Mouse (Mus musculus) neural tube, postnatal 0 days (tissue): ENCODE results near the gene Fzr1. TPM values are rescaled to one million over a fixed set of nuclear protein-coding genes. Genes with fewer than 3 reads are reported as not detected.

Source experiments
- microRNA-seq: library from miRNA; unstranded; fragments of <30 nt; microRNA quantifications from one replicate; pipeline ENCODE4, GENCODE M21; 2016
- polyA plus RNA-seq: library from polyadenylated mRNA; unstranded; fragments of >200 nt; fragmentation: Nextera tagmentation; extraction: Ambion mirVana; gene quantifications from 2 replicates; pipeline ENCODE4 v1.2.1, GENCODE M21; 2015

The Fzr1 gene
- 137 and 142 TPM in 2 replicates for polyA plus RNA-seq

DNA sequence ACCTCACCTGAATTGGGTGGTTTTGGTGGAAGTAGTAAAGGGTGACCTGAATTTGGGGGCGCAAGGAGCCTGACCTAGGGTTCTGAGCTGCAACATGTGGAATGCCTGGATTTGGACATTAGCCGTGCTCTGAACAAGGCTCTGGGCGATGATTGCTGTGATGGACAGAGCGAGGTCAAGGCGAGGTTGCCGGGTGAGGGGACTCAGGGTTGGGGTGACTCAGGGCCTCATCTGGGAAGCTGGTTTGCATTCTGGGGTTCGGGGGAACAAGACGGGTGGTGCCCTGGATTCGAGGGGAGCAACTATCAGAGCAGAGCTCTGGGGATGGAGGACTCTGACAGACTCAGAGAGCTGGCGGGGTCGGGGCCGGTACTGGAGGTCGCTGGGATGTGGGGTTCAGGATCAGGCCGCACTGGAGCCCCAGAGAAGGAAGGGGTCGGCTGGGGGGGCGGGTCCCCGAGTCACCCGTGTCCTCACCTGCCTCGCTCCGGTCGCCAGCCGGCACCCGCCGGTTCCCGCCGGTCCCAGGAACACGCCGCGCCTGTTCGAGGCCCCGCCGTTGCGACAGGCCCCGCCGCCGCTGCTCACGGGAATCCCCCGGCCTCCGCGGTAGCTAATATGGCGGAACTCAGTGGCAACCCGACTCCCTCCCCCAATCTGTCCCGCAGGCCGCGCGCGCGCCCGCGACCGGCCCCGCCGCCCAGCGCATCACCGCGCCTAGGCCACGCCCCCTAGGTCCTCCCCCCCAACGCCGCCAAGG, at the start of gene Fzr1:
Fzr1 (minus strand) TSS at position 724 of the 760 bp plus-strand sequence.

DNA sequence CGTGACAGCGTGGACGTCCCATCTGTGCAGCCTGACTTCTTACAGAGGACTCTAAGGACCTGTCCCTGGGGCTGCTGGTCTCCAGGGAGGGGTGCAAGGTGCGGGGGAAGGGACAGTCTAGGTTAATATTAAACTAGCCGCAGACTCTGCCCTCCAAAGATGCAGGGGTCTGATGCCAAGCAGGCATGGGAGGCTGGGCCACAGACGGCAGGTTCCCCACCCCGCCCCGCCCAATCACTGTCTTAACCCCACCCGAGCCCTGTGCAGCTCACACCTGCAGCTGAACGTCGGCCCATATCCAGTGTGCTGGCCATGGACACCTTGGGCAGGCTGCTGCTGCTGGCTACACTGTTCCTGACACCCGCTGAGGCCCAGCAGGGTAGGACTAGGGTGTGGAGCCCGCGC, 14.5 kb upstream of the Fzr1 start, which contains the start of gene Smim24:
Smim24 (plus strand) TSS at position 271 of the 405 bp plus-strand sequence.

DNA sequence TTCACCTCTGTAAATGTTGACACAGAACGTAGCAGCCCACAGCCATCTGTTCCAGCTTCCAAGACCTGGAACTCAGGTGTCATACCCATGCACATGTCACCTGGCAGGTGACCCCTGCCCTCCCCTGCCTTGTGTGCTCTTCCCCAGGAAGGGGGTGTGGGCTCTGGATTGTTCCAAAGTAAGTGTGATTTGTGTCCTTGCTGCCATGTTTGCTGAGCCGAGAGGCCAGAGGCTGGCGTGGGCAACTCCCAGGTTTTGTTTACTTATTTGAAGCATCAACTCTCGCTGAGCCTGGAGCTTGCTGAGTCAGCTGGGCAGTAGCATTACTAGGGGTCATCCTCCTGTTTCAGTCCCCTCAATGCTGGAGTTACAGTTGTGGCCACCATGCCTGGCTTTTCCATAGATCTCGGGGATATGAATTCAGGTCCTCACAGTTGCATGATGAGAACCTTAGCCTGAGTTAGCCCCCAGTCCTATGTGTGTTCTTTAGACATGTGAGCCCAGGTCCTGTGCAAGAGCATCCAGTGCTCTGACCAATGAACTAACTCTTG, 10.3 kb upstream of the Fzr1 start, which contains the start of gene Gm48552:
Gm48552 (plus strand) TSS at position 501 of the 551 bp plus-strand sequence.

DNA sequence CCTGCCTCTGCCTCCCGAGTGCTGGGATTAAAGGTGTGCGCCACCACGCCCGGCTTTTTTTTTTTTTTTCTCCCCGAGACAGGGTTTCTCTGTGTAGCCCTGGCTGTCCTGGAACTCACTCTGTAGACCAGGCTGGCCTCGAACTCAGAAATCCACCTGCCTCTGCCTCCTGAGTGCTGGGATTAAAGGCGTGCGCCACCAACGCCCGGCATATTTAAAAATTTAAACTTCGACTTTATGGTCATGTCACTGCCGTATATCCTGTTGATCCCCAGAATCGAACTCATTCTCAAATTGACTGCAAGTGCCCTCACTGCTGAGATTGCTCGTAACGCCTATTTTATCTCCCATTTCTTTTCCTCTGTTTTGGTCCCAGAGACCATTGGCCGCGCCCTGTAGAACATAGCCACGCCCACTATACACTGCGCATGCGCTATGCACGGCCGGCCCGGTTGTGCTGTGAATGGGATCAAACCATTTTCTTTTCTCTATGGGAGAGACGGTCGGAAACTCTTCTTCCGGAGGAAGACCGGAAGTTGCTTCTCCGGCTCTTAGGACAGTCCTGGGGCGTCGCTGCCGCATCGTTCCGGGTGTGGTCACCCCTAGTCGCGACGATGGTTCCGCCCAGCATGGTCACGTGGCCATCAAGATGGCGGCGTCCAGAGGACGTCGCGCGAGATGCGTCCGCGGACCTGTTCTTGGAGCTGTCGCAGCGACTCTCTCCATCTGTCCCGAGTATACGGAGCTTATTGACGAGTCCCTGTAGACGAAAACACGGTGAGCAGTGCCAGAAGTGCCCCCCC, 5.7 kb upstream of the Fzr1 start, which contains the start of the genes Dohh and Gm48551:
Dohh (plus strand) TSS at position 627 of the 803 bp plus-strand sequence.
Gm48551 (plus strand) TSS at position 665 of the 803 bp plus-strand sequence.

DNA sequence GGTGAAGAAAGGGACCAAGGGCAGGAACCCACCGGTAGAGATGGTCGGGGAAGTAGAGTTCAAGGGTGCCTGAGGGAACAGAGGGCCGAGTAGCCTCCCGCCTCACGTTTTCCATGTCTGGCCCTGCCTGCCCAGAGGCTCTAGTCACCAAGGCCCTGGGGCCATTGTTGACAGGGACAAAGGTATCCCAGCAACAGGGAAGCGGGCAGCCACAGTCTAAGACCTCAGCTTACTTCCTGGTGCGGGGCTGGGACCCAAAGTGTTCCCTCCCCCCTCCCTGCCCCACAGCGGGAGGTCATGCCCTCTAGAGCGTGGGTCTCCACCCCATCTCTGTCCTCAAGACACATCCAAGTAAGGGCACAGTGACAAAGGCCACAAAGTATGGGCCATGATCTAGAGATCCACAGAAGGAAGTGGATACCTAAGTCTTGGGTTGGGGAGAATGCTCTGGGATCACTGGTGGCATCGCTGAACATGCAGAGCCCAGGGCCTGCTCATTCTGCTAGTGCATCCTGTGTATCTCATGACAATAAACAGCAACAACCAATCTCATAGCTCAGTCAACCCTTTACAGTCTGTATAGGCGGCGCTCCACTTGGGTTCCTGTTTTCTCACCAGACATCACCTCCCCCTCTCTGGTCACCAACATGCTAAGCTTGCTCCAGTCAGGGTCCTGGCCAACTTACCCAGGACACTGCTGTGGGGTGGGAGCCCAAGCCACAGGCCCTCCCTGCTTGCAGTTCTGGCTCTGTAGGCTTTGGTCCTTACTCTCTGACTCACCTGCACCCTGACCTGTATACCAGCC, 12.4 kb downstream of the Fzr1 start, which contains the start of gene 4930404N11Rik:
4930404N11Rik (minus strand) TSS at position 145 of the 805 bp plus-strand sequence.

DNA sequence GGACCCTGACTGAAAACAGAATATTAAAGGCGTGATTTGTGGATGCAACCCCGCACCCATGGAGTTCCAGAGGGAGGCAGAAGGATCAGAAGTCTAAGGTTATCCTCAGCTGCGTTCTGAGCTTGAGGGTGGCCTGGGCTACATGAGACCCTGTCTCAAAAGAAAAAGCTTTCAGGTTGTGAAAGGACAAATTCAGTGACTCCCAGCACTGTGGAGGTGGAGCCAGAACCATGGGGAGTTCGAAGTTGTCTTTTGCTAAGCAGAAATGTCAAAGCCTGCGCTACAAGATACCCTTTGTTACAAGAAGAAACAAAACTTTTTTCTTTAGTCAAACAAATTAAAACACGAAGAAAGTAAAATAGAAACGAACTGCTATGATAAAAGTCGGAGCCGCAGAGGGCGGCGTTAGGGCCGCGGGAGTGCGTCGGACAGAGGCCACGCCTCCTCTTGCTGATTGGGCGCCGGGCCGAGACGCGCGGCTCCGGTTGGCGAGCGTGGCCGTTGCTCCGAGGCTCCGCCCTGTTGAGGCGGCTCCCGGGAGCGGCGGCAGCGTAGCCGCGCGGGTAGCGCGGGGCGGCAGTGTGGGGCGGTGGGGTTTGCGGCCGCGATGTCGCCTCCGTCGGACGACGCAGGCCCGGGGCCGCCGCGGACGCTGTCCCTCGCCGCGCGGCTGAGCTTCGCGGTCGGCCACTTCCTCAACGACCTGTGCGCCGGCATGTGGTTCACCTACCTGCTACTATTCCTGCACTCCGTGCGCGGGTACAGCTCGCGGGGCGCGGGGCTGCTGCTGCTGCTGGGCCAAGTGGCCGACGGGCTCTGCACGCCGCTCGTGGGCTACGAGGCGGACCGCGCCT, 21.1 kb downstream of the Fzr1 start, which contains the start of gene Mfsd12:
Mfsd12 (plus strand) TSS at position 501 of the 854 bp plus-strand sequence.

DNA sequence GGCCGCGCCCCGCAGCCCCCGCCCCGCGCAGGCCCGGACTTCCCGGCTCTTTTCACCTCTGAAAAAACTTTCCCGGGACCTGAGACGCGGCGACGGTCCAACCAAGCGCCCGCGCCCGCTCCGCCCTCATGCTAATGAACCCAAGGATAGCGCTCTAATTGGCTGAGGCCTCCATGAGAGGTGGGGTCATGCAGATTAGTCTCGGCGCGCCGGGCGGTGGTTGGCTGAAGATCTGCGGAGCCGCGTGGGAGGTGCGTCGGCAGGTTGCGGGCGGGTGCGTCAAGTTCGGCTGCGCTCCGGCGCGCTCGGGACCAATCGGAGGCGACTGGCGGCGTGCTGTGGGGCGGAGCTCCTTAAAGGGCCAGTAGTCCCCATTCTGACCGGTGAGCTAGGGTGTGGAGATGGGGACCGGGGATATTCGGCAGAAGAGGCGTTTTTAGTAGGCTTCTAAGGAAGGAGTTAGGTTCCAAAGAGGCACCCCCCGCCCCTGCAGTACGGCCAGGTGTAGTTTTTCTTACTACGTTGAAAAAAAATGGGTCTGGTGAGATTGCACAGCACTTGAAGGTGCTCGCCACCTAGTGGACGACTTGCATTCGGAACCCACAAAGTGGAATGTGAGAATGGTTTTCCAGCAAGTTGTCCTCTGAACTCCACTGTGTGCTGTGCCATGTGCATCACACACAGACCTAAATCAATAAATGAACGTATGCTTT, 27.8 kb downstream of the Fzr1 start, which contains the start of gene Hmg20b:
Hmg20b (minus strand) TSS at position 130 of the 713 bp plus-strand sequence.

DNA sequence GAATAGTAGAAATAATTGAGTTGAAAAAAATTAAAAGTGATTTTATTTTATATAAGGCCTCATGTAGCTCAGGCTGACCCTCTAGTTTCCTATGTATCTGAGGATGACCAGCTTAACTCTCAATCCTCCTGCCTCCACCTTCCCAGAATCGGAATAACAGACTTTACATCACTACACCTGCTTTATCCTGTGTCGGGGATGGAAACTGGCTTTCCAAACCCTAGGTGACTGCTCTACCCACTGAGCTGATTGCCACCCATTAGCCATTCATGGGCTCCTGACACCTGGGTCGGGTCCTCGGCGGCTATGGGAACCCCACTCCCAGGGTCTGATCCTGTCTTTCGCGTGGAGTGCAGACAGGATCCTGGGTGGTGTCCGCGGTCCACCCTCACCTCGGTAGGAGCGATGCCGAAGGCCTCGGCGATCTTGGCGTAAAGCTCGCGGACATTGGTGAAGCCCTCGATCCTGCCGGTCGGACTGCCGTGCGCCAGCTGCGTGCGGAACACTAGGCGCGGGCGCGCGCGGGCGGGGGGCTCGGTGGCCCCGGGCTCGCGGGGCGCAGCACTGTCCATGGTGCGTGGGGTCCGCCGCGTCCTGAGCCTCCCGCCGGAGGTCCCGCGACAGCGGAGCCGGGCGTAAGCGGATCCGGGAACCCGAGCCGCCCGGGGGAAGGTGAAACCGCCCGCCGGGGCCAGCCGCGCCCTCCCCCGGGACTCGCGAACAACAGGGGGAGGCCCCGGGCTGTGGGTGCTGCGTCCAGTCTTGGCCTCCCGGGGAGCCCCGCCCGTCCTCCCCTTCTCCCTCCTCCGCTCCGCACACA, 35.4 kb downstream of the Fzr1 start, which contains the start of gene Gipc3:
Gipc3 (minus strand) TSS at position 581 of the 820 bp plus-strand sequence.

DNA sequence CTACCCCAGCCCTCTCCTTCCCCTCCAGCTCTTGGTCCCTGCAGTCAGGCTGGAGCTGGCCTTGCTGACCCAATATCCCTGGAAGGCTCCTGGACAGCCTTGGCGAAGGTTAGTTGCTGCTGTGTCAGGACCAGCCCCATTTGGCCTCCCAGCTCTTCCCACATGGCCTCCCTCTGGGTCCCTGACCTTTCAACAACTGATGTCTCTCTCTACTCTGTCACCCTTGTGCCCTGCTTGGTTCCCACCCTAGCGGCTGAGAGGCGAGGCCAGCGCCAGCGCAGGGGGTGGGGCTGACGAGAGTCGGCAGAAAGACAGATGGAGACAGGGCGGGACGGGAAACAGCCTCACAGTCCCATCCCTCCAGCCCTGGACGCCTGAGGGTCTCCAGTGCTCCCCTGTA, 49.9 kb downstream of the Fzr1 start, which contains the start of gene Tbxa2r:
Tbxa2r (plus strand) TSS at position 346 of the 400 bp plus-strand sequence.

DNA sequence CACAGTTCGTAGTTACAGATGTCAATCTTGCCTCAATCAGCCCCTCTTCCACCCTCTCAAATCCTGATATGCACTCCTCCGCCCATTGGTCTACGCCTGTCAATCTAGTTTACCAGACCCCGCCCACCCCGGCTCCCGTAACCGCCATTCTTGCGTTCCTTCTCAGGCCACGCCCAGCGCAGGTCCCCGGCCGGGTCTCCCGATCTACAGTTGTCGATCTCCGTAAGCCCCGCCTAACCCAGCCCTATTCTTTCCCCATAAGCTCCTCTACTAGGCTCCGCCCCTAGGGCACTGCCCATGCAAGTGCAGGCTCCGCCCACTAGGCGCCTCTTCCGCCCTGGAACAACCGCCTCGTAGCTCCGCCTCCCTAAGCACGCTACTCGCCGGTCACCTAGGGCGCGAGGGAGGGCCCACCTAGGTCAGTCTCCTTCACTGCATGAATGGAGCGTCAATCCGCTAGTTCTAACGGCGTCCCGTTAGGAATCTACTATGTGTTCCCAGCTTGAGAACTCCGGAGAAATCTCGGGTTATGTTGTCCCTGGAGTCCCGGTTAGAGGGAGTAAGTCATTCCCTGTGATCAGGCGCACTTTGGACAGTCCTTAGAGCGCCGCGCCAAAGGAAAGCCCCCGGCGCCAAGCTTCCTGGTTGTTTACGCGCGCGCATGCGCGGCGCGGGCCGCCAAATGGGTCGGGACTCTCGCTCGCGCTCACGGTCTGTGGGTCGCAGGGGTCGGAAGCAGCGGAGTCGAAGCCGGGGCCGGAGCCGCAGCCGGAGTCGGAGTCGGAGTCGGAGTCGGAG, 57.6 kb downstream of the Fzr1 start, which contains the start of gene Cactin:
Cactin (plus strand) TSS at position 554 of the 798 bp plus-strand sequence.

Small RNAs within 50 kb of the gene (microRNA-seq; reads per million reads assigned to microRNA genes)
- gene Mir1191b, result 1.7 reads per million
- gene Mir6913, result not detected

Other genes with a start within 250 kb of the Fzr1 start
- 19.7 and 21.3 TPM in 2 replicates for gene Zbtb7a, start 243.3 kb downstream of the Fzr1 start, polyA plus RNA-seq
- gene Pias4, start 210.6 kb downstream of the Fzr1 start, polyA plus RNA-seq, result 34.5 and 40.4 TPM in 2 replicates
- 404 and 449 TPM in 2 replicates for gene Eef2, start 201.9 kb downstream of the Fzr1 start, polyA plus RNA-seq
- 68.4 and 78.4 TPM in 2 replicates for gene Dapk3, start 195.5 kb downstream of the Fzr1 start, polyA plus RNA-seq
- not detected in 2 replicates for gene 4930442H23Rik, start 194.7 kb downstream of the Fzr1 start, polyA plus RNA-seq
- gene Nmrk2, start 176.5 kb downstream of the Fzr1 start, polyA plus RNA-seq, result 0.11 and 0.13 TPM in 2 replicates
- gene Atcay, start 147.7 kb downstream of the Fzr1 start, polyA plus RNA-seq, result 62.1 and 75.8 TPM in 2 replicates
- gene Zfr2, start 145.4 kb downstream of the Fzr1 start, polyA plus RNA-seq, result 24.6 and 28.6 TPM in 2 replicates
- 69.6 and 88.6 TPM in 2 replicates for gene Matk, start 125.6 kb downstream of the Fzr1 start, polyA plus RNA-seq
- gene Mrpl54, start 111.6 kb downstream of the Fzr1 start, polyA plus RNA-seq, result 168 and 176 TPM in 2 replicates
- 32.0 and 34.0 TPM in 2 replicates for gene Apba3, start 111.6 kb downstream of the Fzr1 start, polyA plus RNA-seq
- 1.5 and 2.4 TPM in 2 replicates for gene Tjp3, start 86.9 kb downstream of the Fzr1 start, polyA plus RNA-seq
- 101 and 122 TPM in 2 replicates for gene Pip5k1c, start 85.6 kb downstream of the Fzr1 start, polyA plus RNA-seq
- gene Cactin, start 57.4 kb downstream of the Fzr1 start, polyA plus RNA-seq, result 18.8 and 20.8 TPM in 2 replicates
- 5.2 and 5.5 TPM in 2 replicates for gene Tbxa2r, start 49.8 kb downstream of the Fzr1 start, polyA plus RNA-seq
- 0.06 TPM in 1 of 2 replicates, not detected in the other for gene Gipc3, start 35.2 kb downstream of the Fzr1 start, polyA plus RNA-seq
- gene Hmg20b, start 28.0 kb downstream of the Fzr1 start, polyA plus RNA-seq, result 31.7 and 34.0 TPM in 2 replicates
- 19.8 and 21.9 TPM in 2 replicates for gene Mfsd12, start 21.0 kb downstream of the Fzr1 start, polyA plus RNA-seq
- gene 4930404N11Rik, start 12.7 kb downstream of the Fzr1 start, polyA plus RNA-seq, result 0.60 and 0.76 TPM in 2 replicates
- 115 and 127 TPM in 2 replicates for gene Dohh, start 5.9 kb upstream of the Fzr1 start, polyA plus RNA-seq
- gene Gm48551, start 6.0 kb upstream of the Fzr1 start, polyA plus RNA-seq, result 6.0 and 6.2 TPM in 2 replicates
- 2.0 and 3.0 TPM in 2 replicates for gene Gm48552, start 10.5 kb upstream of the Fzr1 start, polyA plus RNA-seq
- 1.8 and 2.3 TPM in 2 replicates for gene Smim24, start 14.5 kb upstream of the Fzr1 start, polyA plus RNA-seq
- 51.8 and 53.5 TPM in 2 replicates for gene Nfic, start 77.1 kb upstream of the Fzr1 start, polyA plus RNA-seq
- gene Celf5, start 104.2 kb upstream of the Fzr1 start, polyA plus RNA-seq, result 40.7 and 46.8 TPM in 2 replicates
- gene Ncln, start 117.9 kb upstream of the Fzr1 start, polyA plus RNA-seq, result 59.5 and 68.2 TPM in 2 replicates
- gene S1pr4, start 121.6 kb upstream of the Fzr1 start, polyA plus RNA-seq, result 0.68 and 0.72 TPM in 2 replicates
- 1.8 and 1.9 TPM in 2 replicates for gene Gna15, start 145.7 kb upstream of the Fzr1 start, polyA plus RNA-seq
- 103 and 114 TPM in 2 replicates for gene Gna11, start 166.7 kb upstream of the Fzr1 start, polyA plus RNA-seq
- 842 and 942 TPM in 2 replicates for gene Aes, start 181.0 kb upstream of the Fzr1 start, polyA plus RNA-seq
- 51.9 and 57.1 TPM in 2 replicates for gene Tle2, start 196.0 kb upstream of the Fzr1 start, polyA plus RNA-seq
- 6.1 and 6.8 TPM in 2 replicates for gene Tle6, start 222.6 kb upstream of the Fzr1 start, polyA plus RNA-seq
- gene BC025920, start 227.8 kb upstream of the Fzr1 start, polyA plus RNA-seq, result 0.46 and 1.4 TPM in 2 replicates
- gene Sirt6, start 249.3 kb upstream of the Fzr1 start, polyA plus RNA-seq, result 35.6 and 42.4 TPM in 2 replicates